Mouse (Mus musculus) limb, embryonic 14.5 days (tissue): ENCODE measurements around the gene Chrnb2. TPM values are rescaled to one million over a fixed set of nuclear protein-coding genes. Genes with fewer than 3 reads are reported as not detected.

Experiments used
- ATAC-seq: fragments of 200-750 bp; cut with Nextera tagmentation; 2 replicates; pipeline ENCODE4 v1.8.0; 2017; ENCODE audit warnings: low read depth, moderate number of reproducible peaks, moderate TSS enrichment; ENCODE audit not compliant: low FRiP score
- DNase-seq: peaks from one replicate; pipeline ENCODE4 v3.0.0-alpha.2; 2015; ENCODE audit warnings: low spot score
- H3K27ac ChIP-seq: fragments of 300-500 bp; sonication (generic); replicated peaks from 2 replicates; pipeline ENCODE4 v1.5.1; 2014; ENCODE audit warnings: low read depth, mild to moderate bottlenecking, low read length, moderate library complexity, mixed read lengths
- H3K27me3 ChIP-seq: fragments of 300-500 bp; sonication (generic); 2 replicates; pipeline ENCODE4 v1.6.1; 2014; ENCODE audit warnings: low read length, mixed read lengths; ENCODE audit not compliant: control insufficient read depth, insufficient read depth
- H3K36me3 ChIP-seq: fragments of 300-500 bp; sonication (generic); 2 replicates; pipeline ENCODE4 v1.6.1; 2014; ENCODE audit warnings: mild to moderate bottlenecking, low read length, moderate library complexity, mixed read lengths; ENCODE audit not compliant: control insufficient read depth, insufficient read depth
- H3K4me1 ChIP-seq: fragments of 300-500 bp; sonication (generic); 2 replicates; pipeline ENCODE4 v1.6.1; 2014; ENCODE audit warnings: antibody characterized with exemption, low read length, mixed read lengths; ENCODE audit not compliant: control insufficient read depth, insufficient read depth
- H3K4me2 ChIP-seq: fragments of 300-500 bp; sonication (generic); replicated peaks from 2 replicates; pipeline ENCODE4 v1.6.1; 2014; ENCODE audit warnings: low read depth, mild to moderate bottlenecking, low read length, moderate library complexity; ENCODE audit not compliant: severe bottlenecking
- H3K4me3 ChIP-seq: fragments of 300-500 bp; sonication (generic); replicated peaks from 2 replicates; pipeline ENCODE4 v1.5.1; 2014; ENCODE audit warnings: low read length
- H3K9ac ChIP-seq: fragments of 300-500 bp; sonication (generic); 2 replicates; pipeline ENCODE4 v1.6.1; 2014; ENCODE audit warnings: mild to moderate bottlenecking, low read depth, low read length, moderate library complexity; ENCODE audit not compliant: severe bottlenecking
- H3K9me3 ChIP-seq: fragments of 300-500 bp; sonication (generic); 2 replicates; pipeline ENCODE4 v1.6.1; 2016; ENCODE audit warnings: low read length; ENCODE audit not compliant: control insufficient read depth
- POLR2A ChIP-seq: fragments of 200-500 bp; IDR thresholded peaks from 2 replicates; pipeline ENCODE4 v1.8.0; 2012; ENCODE audit warnings: inconsistent platforms, mild to moderate bottlenecking, moderate library complexity, borderline replicate concordance; ENCODE audit not compliant: insufficient read depth, insufficient read length; ENCODE audit errors: extremely low read depth
- WGBS: fragments of 180-500 bp; shearing (Covaris S2); extraction: QIAGEN DNeasy Blood & Tissue Kit; methylation state at CpG from one replicate; pipeline ENCODE4 v1.1.7; 2014; 5-methylcytosine and 5-hydroxymethylcytosine counted together
- polyA plus RNA-seq, 2 experiments: library from polyadenylated mRNA; depleted of rRNA in 1 of 2; stranded (reverse) in 1 of 2; unstranded in 1 of 2; fragments of >200 nt; fragmentation: Nextera tagmentation in 1 of 2; extraction: Ambion mirVana in 1 of 2; gene quantifications; 2 replicates each; pipeline versions ENCODE4 v1.2.1 to v1.2.3; 2012 to 2014

Gene Chrnb2
- polyA plus RNA-seq, 2 experiments, result 0.37 to 0.43 TPM

- Histone ChIP-seq H3K36me3 (peaks cover 23% of the 10 kb centered on the region), H3K4me2 (peak within 1 kb of the TSS; percentile 90), H3K4me1 (peaks cover 19% of the 10 kb centered on the region), H3K4me3 (peak within 1 kb of the TSS; percentile 98), H3K27me3 (no peaks in the 10 kb centered on the region), H3K9me3 (no peaks in the 10 kb centered on the region), H3K27ac (peak within 1 kb of the TSS; percentile 97), H3K9ac (peak within 1 kb of the TSS; percentile 98)
- peak; percentile 93 for ATAC-seq
- peak; percentile 90 for DNase-seq
- TF ChIP-seq POLR2A, result 0 out of 2 replicates have a peak, but pooled peaks have one; percentile 45
- WGBS, result 1% methylated on average over 57 of the region's 90 CpGs
Observed at GRCm38 (mm10) chr3:89772968-89773709, 8.7 kb upstream of the Chrnb2 start, which contains the start of gene Ube2q1. TSS of gene Ube2q1 (plus strand) at chr3:89773616.

DNA sequence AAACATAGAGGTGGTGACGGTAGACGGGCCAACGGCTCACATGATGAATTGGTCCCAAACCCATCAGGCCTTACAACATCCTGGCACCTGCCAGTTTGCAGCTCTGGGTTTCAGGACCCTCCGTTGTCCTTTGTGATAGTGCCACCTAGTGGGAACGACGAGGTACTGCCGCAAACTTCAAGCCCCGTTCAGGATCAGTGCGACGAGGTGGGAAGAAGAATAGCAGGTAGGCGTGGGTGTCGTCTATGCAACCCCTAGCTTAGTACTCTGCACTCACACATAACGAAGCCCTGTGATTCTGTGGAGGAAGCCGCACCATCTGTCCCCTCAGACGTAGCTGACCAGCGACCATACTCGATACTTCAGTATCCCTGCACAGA is 8.1 kb upstream of the Chrnb2 start:
- DNase-seq (peak; percentile 82), ATAC-seq (peak; percentile 63)
- Histone ChIP-seq H3K9ac (peak overlapping the region; percentile 98), H3K27me3 (no peaks in the 10 kb centered on the region), H3K4me2 (peak overlapping the region; percentile 90), H3K4me3 (peak overlapping the region; percentile 98), H3K27ac (peak overlapping the region; percentile 97), H3K9me3 (no peaks in the 10 kb centered on the region), H3K36me3 (peaks cover 18% of the 10 kb centered on the region), H3K4me1 (peaks cover 19% of the 10 kb centered on the region)
- under 1% methylated on average over 17 of the region's 17 CpGs for WGBS
- TF ChIP-seq POLR2A, result peak; percentile 48; the same call in 1 of the 2 replicates

DNA sequence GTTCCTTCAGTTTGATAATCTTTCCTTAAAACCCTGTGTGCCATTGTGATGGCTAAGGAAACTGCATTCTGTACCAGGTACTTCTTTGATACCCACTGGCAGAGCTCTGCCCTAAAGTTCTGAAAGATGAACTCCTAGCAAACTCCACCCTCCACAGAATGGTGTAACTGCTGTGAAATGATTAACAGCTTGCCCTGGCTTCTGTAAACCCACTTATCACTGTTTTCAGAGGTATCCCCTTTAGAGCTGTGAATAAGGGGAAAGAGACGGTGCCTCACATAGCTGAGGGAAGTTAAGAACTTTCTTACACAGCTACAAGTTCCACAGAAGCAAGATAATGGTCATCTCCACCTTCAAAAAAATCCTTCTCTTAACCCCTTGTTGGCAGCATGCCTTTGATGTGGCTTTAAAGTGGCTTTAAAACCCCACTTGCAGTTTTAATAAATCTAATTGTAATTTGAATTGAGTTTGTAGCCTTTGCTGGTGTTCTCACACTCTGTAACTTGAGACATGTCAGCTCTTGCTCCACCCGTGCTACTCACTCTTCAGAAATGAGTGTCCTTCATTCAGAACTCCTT is 6.1 kb upstream of the Chrnb2 start:
- no peak for TF ChIP-seq POLR2A
- H3K4me3 ChIP-seq, result no peak overlapping the region
- no peak overlapping the region for H3K9ac ChIP-seq
- H3K9me3 ChIP-seq, result no peaks in the 10 kb centered on the region
- no peak for ATAC-seq
- no peaks in the 10 kb centered on the region for H3K27me3 ChIP-seq
- H3K4me1 ChIP-seq, result peaks cover 16% of the 10 kb centered on the region
- H3K27ac ChIP-seq, result no peak overlapping the region
- no peaks in the 10 kb centered on the region for H3K36me3 ChIP-seq
- DNase-seq, result no peak
- 35% methylated on average over 2 of the region's 2 CpGs for WGBS
- no peak overlapping the region for H3K4me2 ChIP-seq

- Histone ChIP-seq H3K36me3 (no peaks in the 10 kb centered on the region), H3K27me3 (no peaks in the 10 kb centered on the region), H3K27ac (no peak overlapping the region), H3K4me2 (no peak overlapping the region), H3K9me3 (no peaks in the 10 kb centered on the region), H3K4me3 (no peak overlapping the region), H3K4me1 (peaks cover 8% of the 10 kb centered on the region), H3K9ac (no peak overlapping the region)
- ATAC-seq, result no peak
- DNase-seq, result no peak
- no peak for TF ChIP-seq POLR2A
- WGBS, result 67% methylated on average over 7 of the region's 7 CpGs
Observed at GRCm38 (mm10) chr3:89769584-89769983, 5.2 kb upstream of the Chrnb2 start.

- no peak overlapping the region for H3K4me3 ChIP-seq
- no peaks in the 10 kb centered on the region for H3K9me3 ChIP-seq
- DNase-seq (no peak), ATAC-seq (no peak)
- TF ChIP-seq POLR2A, result no peak
- H3K27ac ChIP-seq, result no peak overlapping the region
- no peaks in the 10 kb centered on the region for H3K36me3 ChIP-seq
- H3K9ac ChIP-seq, result no peak overlapping the region
- WGBS, result 63% methylated on average over 3 of the region's 3 CpGs
- peaks cover 4% of the 10 kb centered on the region; the same call in 1 of the 2 replicates for H3K4me1 ChIP-seq
- H3K27me3 ChIP-seq, result no peaks in the 10 kb centered on the region
- no peak overlapping the region for H3K4me2 ChIP-seq
Observed at GRCm38 (mm10) chr3:89759786-89760185, 4.6 kb downstream of the Chrnb2 start.
